18 mouse cellular contexts compared by ENCODE assay signal in the genomic region with DNA sequence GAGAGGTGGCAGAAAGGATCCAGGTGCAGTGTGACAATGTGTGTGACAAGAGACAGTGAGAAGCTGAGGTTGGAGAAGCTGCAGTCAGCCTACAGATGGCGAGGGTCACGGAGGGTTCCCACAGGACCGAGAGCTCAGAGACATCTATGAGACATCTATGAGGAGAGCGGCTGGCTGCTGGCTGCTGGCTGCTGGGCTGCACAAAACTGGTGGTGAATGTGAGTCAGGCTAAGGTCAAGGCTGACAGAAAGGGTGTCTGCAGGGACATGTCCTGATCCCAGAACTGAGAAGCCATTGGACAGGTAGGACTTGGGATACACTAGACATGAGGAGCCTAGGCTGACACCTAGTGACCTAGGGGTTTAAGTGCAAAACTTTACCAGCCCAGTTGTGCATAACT. TPM values are rescaled to one million over a fixed set of nuclear protein-coding genes. Genes with fewer than 3 reads are reported as not detected.
"Had no signal": no experiment of that assay in that cellular context is flagged by ENCODE, and none has a peak within 500 bp of the region (broad histone marks: within the 10 kb centered on the region; RNA-seq: fewer than 3 reads in every experiment).

No protein-coding gene starts in this region.

- DNase-seq: kidney, postnatal 14 days; kidney, postnatal 4 days; left cerebral cortex, postnatal 4 days; liver, postnatal 0 days; lung, embryonic 14.5 days; thymus, adult 18-20 months; thymus, postnatal 36 days had no signal

- ATAC-seq: liver, postnatal 0 days; lung, postnatal 0 days; midbrain, embryonic 13.5 days had no signal

- H3K36me3 ChIP-seq: limb, embryonic 12.5 days; limb, embryonic 15.5 days; midbrain, embryonic 10.5 days; midbrain, embryonic 13.5 days had no signal

- H3K4me1 ChIP-seq: limb, embryonic 12.5 days; limb, embryonic 15.5 days; midbrain, embryonic 10.5 days; midbrain, embryonic 13.5 days had no signal

- H3K27ac ChIP-seq: limb, embryonic 12.5 days; limb, embryonic 15.5 days; liver, embryonic 14.5 days; macrophage; midbrain, embryonic 10.5 days; midbrain, embryonic 13.5 days had no signal

- H3K9me3 ChIP-seq: limb, embryonic 12.5 days; limb, embryonic 15.5 days; midbrain, embryonic 10.5 days; midbrain, embryonic 13.5 days had no signal

- H3K4me2 ChIP-seq: limb, embryonic 12.5 days; limb, embryonic 15.5 days; liver, embryonic 11.5 days; lung, embryonic 14.5 days; midbrain, embryonic 13.5 days had no signal

- H3K27me3 ChIP-seq: limb, embryonic 12.5 days; limb, embryonic 15.5 days; midbrain, embryonic 13.5 days had no signal

- H3K9ac ChIP-seq: limb, embryonic 12.5 days; limb, embryonic 15.5 days; liver, embryonic 14.5 days; liver, postnatal 0 days; lung, embryonic 14.5 days; midbrain, embryonic 13.5 days had no signal

- H3K4me3 ChIP-seq: limb, embryonic 12.5 days; limb, embryonic 15.5 days; megakaryocyte, embryonic 14.5 days; midbrain, embryonic 10.5 days; midbrain, embryonic 13.5 days had no signal

RNA-seq across cellular contexts. Expression of a gene that starts 33.9 kb away (rescaled TPM):
- polyA plus RNA-seq: limb, embryonic 12.5 days; small intestine, adult 2 months; spleen, adult 2 months had no signal
